Mouse (Mus musculus) megakaryocyte progenitor cell, adult 5-6 weeks (primary cell): ENCODE measurements around the gene Mdfi. TPM values are rescaled to one million over a fixed set of nuclear protein-coding genes. Genes with fewer than 3 reads are reported as not detected.
A peak's percentile ranks its signal among the peaks of the same experiment; 100 is the strongest.

Experiments used
- ATAC-seq: replicated peaks from 2 replicates; pipeline ENCODE4 v1.8.0; 2016; ENCODE audit warnings: mild to moderate bottlenecking, moderate TSS enrichment, inconsistent platforms; ENCODE audit not compliant: poor library complexity
- total RNA-seq, 2 experiments: library from RNA; stranded (forward) in 1 of 2; stranded (reverse) in 1 of 2; fragments of 157-497, 149-512 nt in 1 of 2; fragments of 200-1000 nt in 1 of 2; gene quantifications; 2 replicates each; pipeline versions ENCODE4 v1.2.3 to v1.2.4; 2015 to 2017

Mdfi gene
- total RNA-seq, 2 experiments from 2014 or later, result 1.5 to 4.1 TPM

DNA sequence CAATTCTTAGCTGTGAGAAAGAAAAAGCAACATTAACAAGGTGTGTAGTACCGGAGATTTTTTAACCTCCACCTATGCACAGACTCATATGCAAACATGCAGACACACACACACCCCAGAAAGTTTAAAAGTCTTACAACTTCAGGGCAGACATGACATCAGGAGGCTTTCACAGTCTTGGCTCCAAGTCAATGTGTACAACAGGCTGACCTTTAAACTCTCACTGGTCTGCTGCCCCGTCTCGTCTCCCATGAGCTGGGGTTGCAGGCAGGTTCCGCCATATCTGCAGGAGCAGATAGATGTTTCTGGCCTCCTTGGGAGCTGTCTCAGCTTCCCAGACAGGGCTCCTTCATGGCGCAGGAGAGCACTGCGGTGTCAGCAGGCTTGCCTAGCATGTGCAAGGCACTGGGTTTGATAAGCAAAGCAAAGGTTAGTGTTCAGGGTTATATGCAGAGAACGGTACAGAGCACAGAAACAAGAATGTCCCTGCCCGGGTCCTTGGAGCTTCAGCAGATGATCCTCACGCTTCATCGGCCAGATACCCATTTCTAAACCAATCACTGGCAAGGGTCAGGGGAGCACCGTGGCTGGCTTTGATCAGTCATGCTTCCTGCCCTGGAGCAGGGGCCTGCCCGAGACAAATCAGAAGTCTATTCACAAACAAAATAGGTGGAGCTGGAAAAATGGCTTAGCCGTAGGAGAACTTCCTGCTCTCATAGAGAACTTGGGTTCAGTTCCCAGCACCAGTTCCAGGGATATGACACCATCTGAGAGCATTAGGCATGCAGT, 29.2 kb downstream of the Mdfi start:
- no peak for ATAC-seq

DNA sequence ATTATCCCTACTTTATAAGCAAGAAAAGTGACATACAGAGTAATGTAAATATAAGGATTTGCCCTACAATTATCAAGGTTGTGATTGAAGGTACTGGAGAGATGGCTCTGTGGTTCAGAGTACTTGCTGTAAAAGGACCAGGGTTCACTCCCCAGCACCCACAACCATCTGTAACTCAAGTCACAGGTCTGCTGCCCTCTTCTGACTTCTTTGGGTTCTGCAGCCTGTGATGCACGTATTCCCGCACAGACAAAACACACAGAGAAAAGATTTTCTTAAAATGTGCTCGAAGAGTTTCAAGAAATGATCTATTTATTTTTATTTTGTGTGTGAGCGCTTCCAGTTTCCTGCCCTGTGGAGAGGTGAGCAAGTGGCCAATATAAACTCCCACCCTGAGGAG, 30.8 kb downstream of the Mdfi start:
- ATAC-seq, result no peak

GRCm38 (mm10) chr17:47802806-47803205, 31.7 kb downstream of the Mdfi start:
- no peak for ATAC-seq

- ATAC-seq, result no peak
Observed at GRCm38 (mm10) chr17:47797383-47797782, 37.1 kb downstream of the Mdfi start.

- no peak for ATAC-seq
Observed at GRCm38 (mm10) chr17:47796968-47797367, 37.5 kb downstream of the Mdfi start.

- no peak for ATAC-seq
Observed at GRCm38 (mm10) chr17:47796156-47796816, 38.2 kb downstream of the Mdfi start.

DNA sequence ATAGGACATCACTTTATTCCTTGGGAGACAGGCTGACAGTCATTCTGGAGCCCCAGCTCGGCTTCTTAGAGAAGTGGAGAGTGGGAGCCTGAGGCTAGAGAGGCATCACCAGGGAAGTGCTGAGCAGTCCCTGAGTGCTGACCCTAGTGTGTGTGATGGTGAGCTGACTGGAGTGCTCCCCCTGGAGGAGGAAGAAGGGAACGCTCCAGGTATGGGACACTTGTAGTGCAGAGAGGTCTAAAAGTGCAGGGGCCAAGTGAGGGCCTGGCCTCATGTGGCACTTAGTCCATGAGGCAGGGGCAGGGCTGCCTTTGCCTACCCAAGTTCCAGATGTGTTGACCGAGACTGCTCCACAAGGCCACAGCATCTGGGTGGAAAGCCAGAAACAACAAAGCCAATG, 39.0 kb downstream of the Mdfi start:
- ATAC-seq, result peak; percentile 74

DNA sequence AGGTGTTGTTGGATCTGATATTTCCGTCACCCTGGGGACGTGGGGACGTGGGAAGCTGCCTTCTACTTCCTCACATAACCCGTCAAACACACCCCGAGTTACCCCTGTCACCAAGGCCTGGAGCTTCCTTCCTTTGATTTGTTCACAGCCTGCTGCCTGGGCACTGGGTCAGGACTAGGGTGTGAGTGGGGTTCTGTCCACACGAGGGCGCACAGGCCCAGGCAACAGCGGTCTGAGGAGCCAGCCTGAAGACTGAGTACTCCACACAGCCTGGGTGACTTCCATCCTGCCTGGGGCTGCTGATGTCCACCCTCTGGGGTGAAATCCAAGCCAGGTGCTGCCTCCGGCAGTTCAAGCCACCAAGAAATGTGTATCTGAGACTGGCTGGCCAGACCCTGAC, 41.1 kb downstream of the Mdfi start:
- ATAC-seq, result peak; percentile 87

- ATAC-seq, result peak; percentile 80
Observed at GRCm38 (mm10) chr17:47792098-47792863, 42.2 kb downstream of the Mdfi start.

- no peak for ATAC-seq
Observed at GRCm38 (mm10) chr17:47788996-47789395, 45.5 kb downstream of the Mdfi start.

DNA sequence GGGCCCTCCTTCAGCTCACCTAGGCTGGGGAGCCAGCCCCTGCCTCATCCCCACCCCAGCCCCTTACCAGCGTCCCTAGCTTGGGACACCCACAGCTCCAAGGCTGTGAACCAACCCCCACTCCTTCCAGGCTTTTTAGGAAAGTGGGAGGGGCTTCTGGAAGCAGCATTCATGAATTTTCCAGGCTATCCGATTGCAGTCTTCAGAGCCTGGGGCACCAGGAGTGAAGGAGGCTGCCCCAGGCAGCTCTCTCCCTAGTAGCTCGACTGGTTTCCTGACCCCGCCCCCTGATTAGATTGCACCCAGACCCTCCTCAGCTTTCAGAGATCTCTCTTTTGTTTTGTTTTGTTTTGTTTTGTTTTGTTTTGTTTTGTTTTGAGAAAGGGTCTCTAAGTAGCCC, 46.2 kb downstream of the Mdfi start:
- no peak for ATAC-seq

- ATAC-seq, result no peak
Observed at GRCm38 (mm10) chr17:47787632-47788031, 46.9 kb downstream of the Mdfi start.

- ATAC-seq, result peak; percentile 84
Observed at GRCm38 (mm10) chr17:47784411-47784810, 50.1 kb downstream of the Mdfi start.

- no peak for ATAC-seq
Observed at GRCm38 (mm10) chr17:47783445-47784223, 50.9 kb downstream of the Mdfi start.

GRCm38 (mm10) chr17:47782486-47782885, 52.0 kb downstream of the Mdfi start:
- no peak for ATAC-seq

- ATAC-seq, result no peak
Observed at GRCm38 (mm10) chr17:47780470-47780869, 54.0 kb downstream of the Mdfi start.

DNA sequence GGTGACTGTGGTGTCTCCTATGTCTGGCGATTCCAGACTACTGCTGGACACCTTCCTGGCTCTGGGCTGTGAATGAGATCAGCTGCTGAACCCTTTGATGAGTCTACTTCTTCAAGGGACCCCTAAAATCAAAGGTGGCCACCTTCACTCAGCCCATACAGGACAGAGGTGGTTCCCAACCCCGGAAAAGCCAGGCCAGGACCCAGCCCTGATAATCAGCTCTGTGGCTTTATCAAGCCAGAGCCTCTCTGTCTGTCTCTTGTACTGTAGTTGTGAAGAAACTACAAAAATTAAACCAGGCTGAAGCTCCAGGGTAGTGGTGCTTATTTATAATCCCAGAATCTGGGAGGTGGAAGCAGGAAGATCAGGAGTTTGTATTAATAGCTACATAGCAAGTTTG, 57.4 kb downstream of the Mdfi start:
- ATAC-seq, result peak; percentile 54

DNA sequence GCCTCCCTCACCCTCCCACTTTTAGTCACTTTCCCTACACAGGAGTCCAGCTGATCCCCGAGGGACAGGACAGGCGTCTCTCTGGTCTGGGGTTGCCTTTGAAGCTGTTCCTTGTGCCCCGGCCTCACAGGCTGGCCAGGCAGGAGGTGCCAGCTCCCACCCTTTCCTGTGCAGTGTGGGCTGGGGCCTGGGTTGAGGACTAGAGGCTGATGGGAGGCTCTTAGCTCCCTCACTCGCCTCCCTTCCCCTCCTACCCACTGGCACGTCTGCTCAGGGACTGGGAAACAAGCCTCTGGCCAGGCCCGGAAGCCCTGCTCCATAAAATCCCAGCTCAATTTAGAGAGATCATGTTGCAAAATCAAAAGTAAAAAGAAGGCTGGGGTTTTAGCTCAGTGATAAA, 60.9 kb downstream of the Mdfi start:
- ATAC-seq, result no peak

- no peak for ATAC-seq
Observed at GRCm38 (mm10) chr17:47769389-47770299, 64.8 kb downstream of the Mdfi start.

GRCm38 (mm10) chr17:47768707-47769276, 65.7 kb downstream of the Mdfi start:
- ATAC-seq, result peak; percentile 72
